Mouse (Mus musculus): ENCODE measurements around the gene Tmx4.

- TF ChIP-seq CTCF (IDR thresholded peaks at IDR 0.05) (no peak), POLR2A (IDR thresholded peaks at IDR 0.05; ENCODE audit: insufficient read depth, low read depth, low read length) (no peak), EP300 (IDR thresholded peaks at IDR 0.05; ENCODE audit: insufficient read depth, low read depth, low read length) (no peak)
Observed at GRCm38 (mm10) chr2:134679567-134679966, 35.6 kb upstream of the Tmx4 start.

All from heart, adult 2 months (tissue).